Mouse (Mus musculus) midbrain, embryonic 16.5 days (tissue): ENCODE results near the gene Alk. TPM values are rescaled to one million over a fixed set of nuclear protein-coding genes. Genes with fewer than 3 reads are reported as not detected.

Experiments
- ATAC-seq: fragments of 200-750 bp; cut with Nextera tagmentation; 2 replicates; pipeline ENCODE4 v1.8.0; 2017; ENCODE audit warnings: moderate TSS enrichment
- H3K27ac ChIP-seq: fragments of 300-500 bp; sonication (generic); 2 replicates; pipeline ENCODE4 v1.5.1; 2014; ENCODE audit warnings: mild to moderate bottlenecking, low read length, mixed read lengths
- H3K27me3 ChIP-seq: fragments of 300-500 bp; sonication (generic); 2 replicates; pipeline ENCODE4 v1.6.1; 2014; ENCODE audit warnings: low read depth, low read length, mixed read lengths; ENCODE audit not compliant: control insufficient read depth, insufficient read depth
- H3K36me3 ChIP-seq: fragments of 300-500 bp; sonication (generic); 2 replicates; pipeline ENCODE4 v1.6.1; 2014; ENCODE audit warnings: mild to moderate bottlenecking, low read length, moderate library complexity, mixed read lengths; ENCODE audit not compliant: control insufficient read depth, insufficient read depth
- H3K4me1 ChIP-seq: fragments of 300-500 bp; sonication (generic); 2 replicates; pipeline ENCODE4 v1.6.1; 2014; ENCODE audit warnings: mild to moderate bottlenecking, low read length, mixed read lengths; ENCODE audit not compliant: control insufficient read depth, insufficient read depth
- H3K4me2 ChIP-seq: fragments of 300-500 bp; sonication (generic); 2 replicates; pipeline ENCODE4 v1.6.1; 2014; ENCODE audit warnings: mild to moderate bottlenecking, low read length, mixed read lengths
- H3K4me3 ChIP-seq: fragments of 300-500 bp; sonication (generic); 2 replicates; pipeline ENCODE4 v1.5.1; 2014; ENCODE audit warnings: low read depth, mild to moderate bottlenecking, low read length, moderate library complexity, mixed read lengths
- H3K9ac ChIP-seq: fragments of 300-500 bp; sonication (generic); 2 replicates; pipeline ENCODE4 v1.6.1; 2014; ENCODE audit warnings: low read depth, low read length, mixed read lengths
- H3K9me3 ChIP-seq: fragments of 300-500 bp; sonication (generic); replicated peaks from 2 replicates; pipeline ENCODE4 v1.6.1; 2014; ENCODE audit warnings: mild to moderate bottlenecking, low read length, mixed read lengths; ENCODE audit not compliant: control insufficient read depth, poor library complexity, severe bottlenecking
- WGBS: fragments of 180-500 bp; shearing (Covaris S2); extraction: QIAGEN DNeasy Blood & Tissue Kit; methylation state at CpG from one replicate; pipeline ENCODE4 v1.1.7; 2014; 5-methylcytosine and 5-hydroxymethylcytosine counted together
- polyA plus RNA-seq: library from polyadenylated mRNA; unstranded; fragments of >200 nt; fragmentation: Nextera tagmentation; extraction: Ambion mirVana; gene quantifications from 2 replicates; pipeline ENCODE4 v1.2.1, GENCODE M21; 2015

The Alk gene
- polyA plus RNA-seq, 1 experiment from 2014 or later, result 7.6 TPM

DNA sequence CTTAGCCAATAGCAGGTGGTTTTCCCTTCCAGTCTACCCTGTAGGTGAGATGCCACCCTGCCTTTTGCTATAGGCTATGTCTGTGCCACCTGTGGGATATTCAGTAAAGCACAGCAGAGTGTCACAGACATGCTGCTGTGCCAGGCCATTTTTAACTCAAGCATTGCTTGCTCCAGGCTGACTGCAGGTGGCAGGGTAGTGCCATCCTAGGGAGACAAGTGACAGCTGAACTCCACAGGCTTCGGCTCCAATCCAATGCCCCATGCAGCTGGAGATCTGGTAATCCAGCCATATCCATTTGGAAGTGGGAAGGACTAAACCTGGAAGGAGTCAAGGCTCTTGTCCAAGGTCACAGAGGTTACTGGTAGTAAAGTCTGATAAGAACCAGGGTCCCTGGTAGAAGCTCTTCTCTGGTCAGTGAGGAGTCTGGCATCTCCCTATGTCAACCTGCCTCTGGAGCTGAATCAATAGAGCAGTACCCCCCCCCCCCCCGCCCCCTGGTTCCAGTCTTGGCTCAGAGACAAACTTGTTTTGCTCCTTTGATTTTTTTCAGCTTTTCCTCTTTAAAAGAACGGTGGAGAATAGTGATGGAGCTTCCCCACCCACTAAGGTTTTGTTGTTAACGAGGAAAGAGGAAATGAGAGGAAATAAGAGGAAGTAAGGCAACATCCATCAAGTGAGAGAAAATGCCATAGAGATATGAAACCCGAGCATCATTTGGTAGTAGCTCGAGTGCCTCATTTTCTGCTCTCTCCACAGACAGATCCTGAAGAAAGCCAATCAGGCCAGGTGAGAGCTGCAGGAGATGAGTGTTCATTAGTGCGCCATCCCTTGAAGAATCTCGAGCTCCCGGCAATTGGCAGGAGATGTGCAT, 638.5 kb downstream of the Alk start:
- no peak overlapping the region for H3K4me2 ChIP-seq
- H3K36me3 ChIP-seq, result no peaks in the 10 kb centered on the region
- H3K27ac ChIP-seq, result no peak overlapping the region
- H3K4me3 ChIP-seq, result no peak overlapping the region
- peak; percentile 81 for ATAC-seq
- H3K9me3 ChIP-seq, result no peaks in the 10 kb centered on the region
- no peak overlapping the region for H3K9ac ChIP-seq
- 71% methylated on average over 9 of the region's 9 CpGs for WGBS
- H3K4me1 ChIP-seq, result peaks cover 9% of the 10 kb centered on the region; the same call in 1 of the 2 replicates
- H3K27me3 ChIP-seq, result no peaks in the 10 kb centered on the region

DNA sequence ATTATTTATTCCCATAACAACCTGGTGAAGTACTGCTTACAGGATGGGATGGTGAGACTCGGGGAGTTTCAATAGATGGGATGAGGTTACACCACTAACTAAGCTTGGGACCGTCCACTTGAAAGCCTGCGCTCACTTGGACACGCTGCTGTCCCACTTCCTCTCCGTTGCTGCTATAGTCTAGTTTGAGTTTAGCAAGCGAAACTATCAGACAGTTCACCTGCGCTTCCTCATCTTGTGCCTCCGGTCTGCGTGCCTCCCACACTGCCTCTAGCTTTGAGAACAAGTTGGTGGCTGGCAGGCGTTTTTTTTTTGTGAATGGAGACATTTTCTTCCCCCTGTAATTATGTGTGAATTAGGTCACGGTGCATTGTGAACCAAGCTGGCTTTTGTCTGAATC, 639.8 kb downstream of the Alk start:
- Histone ChIP-seq H3K4me1 (peaks cover 9% of the 10 kb centered on the region; the same call in 1 of the 2 replicates), H3K27me3 (no peaks in the 10 kb centered on the region), H3K27ac (no peak overlapping the region), H3K4me2 (no peak overlapping the region), H3K36me3 (no peaks in the 10 kb centered on the region), H3K4me3 (no peak overlapping the region), H3K9ac (no peak overlapping the region), H3K9me3 (no peaks in the 10 kb centered on the region)
- no peak for ATAC-seq
- 60% methylated on average over 11 of the region's 11 CpGs for WGBS

DNA sequence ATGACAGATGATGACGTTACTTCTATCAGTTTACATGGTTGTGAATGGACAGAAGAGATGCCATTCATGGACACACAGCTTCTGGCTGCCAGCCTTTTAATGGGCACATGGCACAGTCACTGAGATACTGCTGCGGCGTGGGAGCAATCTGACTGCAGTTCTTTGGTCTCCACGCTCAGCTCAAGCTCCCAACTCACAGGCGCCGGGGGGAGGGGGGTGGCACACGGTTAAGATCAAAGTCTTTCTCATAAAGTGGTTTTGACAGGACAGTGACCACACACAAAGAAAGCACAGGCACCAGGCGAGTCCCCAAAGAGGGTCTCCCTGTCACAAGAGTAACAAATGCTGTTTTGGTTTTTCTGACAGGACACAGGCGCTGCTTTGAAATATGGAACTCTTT, 641.7 kb downstream of the Alk start:
- peak; percentile 63; the same call in 1 of the 2 replicates for ATAC-seq
- H3K4me1 ChIP-seq, result peaks cover 9% of the 10 kb centered on the region; the same call in 1 of the 2 replicates
- H3K36me3 ChIP-seq, result no peaks in the 10 kb centered on the region
- no peaks in the 10 kb centered on the region for H3K9me3 ChIP-seq
- H3K27ac ChIP-seq, result no peak overlapping the region
- H3K4me3 ChIP-seq, result no peak overlapping the region
- no peaks in the 10 kb centered on the region for H3K27me3 ChIP-seq
- no peak overlapping the region for H3K9ac ChIP-seq
- H3K4me2 ChIP-seq, result peak overlapping the region; percentile 30
- WGBS, result 22% methylated on average over 9 of the region's 9 CpGs

DNA sequence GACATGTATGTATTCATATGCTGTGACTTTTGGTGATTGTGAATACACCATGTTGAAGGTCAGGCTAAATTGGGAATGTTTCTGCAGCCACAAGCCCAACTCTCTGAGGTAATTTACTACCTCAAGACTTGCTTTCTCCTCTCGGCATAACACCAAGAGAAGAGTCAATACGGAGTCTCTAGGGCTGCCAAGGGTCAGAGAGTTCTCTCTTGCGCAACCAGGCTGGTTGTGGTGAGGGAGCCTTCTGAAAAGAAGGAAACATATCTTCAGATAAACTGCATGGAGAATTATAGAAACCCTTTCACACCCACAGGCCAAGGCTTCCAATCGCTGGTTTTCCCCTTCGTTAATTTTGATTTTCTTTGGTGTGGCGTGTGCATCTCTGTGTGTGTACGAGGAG, 649.4 kb downstream of the Alk start:
- 86% methylated on average over 7 of the region's 7 CpGs for WGBS
- H3K27me3 ChIP-seq, result no peaks in the 10 kb centered on the region
- H3K4me3 ChIP-seq, result no peak overlapping the region
- no peak overlapping the region for H3K4me2 ChIP-seq
- H3K36me3 ChIP-seq, result no peaks in the 10 kb centered on the region
- no peak for ATAC-seq
- no peaks in the 10 kb centered on the region for H3K9me3 ChIP-seq
- H3K4me1 ChIP-seq, result no peaks in the 10 kb centered on the region; the same call in 1 of the 2 replicates
- H3K9ac ChIP-seq, result no peak overlapping the region
- no peak overlapping the region for H3K27ac ChIP-seq

DNA sequence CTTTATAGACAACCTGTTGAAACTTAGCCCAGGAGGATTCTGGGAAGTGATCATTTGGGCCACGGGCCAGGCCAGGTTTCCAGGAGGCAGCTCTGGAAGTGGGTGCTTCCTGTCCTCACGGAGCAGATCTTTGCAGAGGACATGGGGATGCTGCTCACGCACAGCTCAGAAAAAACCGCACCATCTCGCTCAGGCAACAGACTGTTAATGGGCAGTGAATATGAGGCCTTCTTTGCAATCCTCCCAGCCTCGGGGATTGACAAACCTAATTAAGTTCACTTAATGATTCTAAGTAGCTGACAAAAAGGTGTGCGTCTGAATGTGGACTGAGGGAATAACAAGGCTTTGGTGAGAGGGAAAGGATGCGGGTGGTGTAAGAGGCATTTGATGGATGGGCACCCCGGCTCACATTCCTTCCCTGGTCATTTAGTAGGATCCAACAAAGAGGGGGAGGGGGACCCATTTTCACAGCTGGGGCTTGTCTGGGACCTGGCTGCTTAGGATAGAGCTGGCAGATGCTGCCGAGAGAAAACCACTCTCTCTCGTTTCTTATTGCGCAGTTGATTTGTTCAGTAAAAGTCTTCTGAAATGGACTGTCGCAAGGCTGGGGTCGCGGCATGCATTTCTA, 650.1 kb downstream of the Alk start:
- H3K27ac ChIP-seq, result no peak overlapping the region
- no peaks in the 10 kb centered on the region for H3K9me3 ChIP-seq
- no peaks in the 10 kb centered on the region for H3K36me3 ChIP-seq
- no peak overlapping the region for H3K4me2 ChIP-seq
- H3K4me3 ChIP-seq, result no peak overlapping the region
- no peaks in the 10 kb centered on the region; the same call in 1 of the 2 replicates for H3K4me1 ChIP-seq
- ATAC-seq, result no peak
- H3K27me3 ChIP-seq, result no peaks in the 10 kb centered on the region
- H3K9ac ChIP-seq, result no peak overlapping the region
- 67% methylated on average over 15 of the region's 15 CpGs for WGBS

DNA sequence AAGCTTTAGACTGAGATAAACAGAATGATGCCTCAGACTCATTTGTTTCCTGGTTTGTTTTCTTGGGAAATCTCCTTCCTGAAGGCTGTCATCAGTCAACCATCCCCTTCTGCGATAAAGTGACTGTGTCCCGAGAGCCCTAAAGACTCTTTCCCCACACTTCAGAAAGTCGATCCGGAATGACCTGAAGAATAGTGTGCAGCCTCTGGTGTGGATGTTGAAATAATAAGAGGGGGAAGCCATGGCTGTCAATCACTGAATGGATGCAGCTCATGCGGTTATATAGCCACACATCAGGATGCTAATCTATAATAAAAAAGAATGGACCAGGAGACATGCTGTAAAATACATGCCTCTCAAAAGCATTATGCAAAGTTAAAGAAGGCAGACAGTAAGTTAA, 653.5 kb downstream of the Alk start:
- Histone ChIP-seq H3K36me3 (no peaks in the 10 kb centered on the region), H3K9me3 (no peaks in the 10 kb centered on the region), H3K4me2 (no peak overlapping the region), H3K4me3 (no peak overlapping the region), H3K27ac (no peak overlapping the region), H3K27me3 (no peaks in the 10 kb centered on the region), H3K9ac (no peak overlapping the region), H3K4me1 (peaks cover 10% of the 10 kb centered on the region)
- WGBS, result 33% methylated on average over 5 of the region's 5 CpGs
- no peak for ATAC-seq

DNA sequence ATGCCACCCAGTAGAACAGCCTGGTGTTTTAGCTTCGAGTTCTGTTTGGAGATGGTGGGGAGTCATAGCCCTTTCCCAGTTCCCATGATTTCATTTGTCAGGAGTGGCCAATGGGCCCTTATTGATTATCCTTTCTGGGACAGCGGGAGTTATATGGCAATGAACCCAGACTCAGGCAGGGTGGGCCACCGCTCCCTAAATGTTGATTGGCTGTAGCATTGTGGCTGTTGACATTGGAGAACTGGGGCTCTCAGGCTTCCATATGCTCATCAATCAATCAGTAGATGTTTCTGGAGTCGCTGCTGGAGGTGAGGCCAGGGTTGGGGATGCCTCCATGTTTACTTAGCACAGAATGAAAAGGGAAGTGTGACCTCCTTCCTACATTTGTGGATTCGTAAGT, 655.7 kb downstream of the Alk start:
- Histone ChIP-seq H3K27ac (no peak overlapping the region), H3K4me1 (peaks cover 10% of the 10 kb centered on the region), H3K36me3 (no peaks in the 10 kb centered on the region), H3K9me3 (no peaks in the 10 kb centered on the region), H3K4me3 (no peak overlapping the region), H3K4me2 (no peak overlapping the region), H3K27me3 (no peaks in the 10 kb centered on the region), H3K9ac (no peak overlapping the region)
- ATAC-seq, result 0 out of 2 replicates have a peak, but pooled peaks have one; percentile 5
- 89% methylated on average over 5 of the region's 5 CpGs for whole genome bisulfite sequencing

DNA sequence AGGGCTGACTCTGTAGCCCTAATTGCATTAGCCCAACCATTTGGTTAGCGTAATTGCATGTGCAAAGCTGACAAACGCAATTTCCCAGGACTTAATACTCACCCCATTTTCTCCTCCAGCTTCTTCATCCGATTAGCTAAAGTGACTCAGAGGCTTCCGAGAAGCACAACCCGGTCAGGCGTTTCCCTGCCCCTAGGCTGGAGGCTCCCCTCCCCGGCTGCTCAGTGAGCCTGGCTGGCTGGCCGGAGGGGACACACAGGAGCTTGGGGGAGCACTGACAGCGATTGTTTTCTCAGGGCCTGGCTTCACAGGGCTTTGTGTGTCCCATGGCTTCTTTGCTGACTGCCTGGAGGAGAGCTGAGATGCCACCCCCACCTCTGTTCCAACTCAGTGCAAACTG, 657.0 kb downstream of the Alk start:
- no peaks in the 10 kb centered on the region for H3K9me3 ChIP-seq
- H3K4me3 ChIP-seq, result no peak overlapping the region
- 5% methylated on average over 9 of the region's 9 CpGs for WGBS
- no peak overlapping the region; the same call in 1 of the 2 replicates for H3K27ac ChIP-seq
- no peak overlapping the region for H3K9ac ChIP-seq
- ATAC-seq, result peak; percentile 61; the same call in 1 of the 2 replicates
- H3K4me1 ChIP-seq, result peaks cover 10% of the 10 kb centered on the region
- no peaks in the 10 kb centered on the region for H3K27me3 ChIP-seq
- H3K36me3 ChIP-seq, result no peaks in the 10 kb centered on the region
- no peak overlapping the region for H3K4me2 ChIP-seq

DNA sequence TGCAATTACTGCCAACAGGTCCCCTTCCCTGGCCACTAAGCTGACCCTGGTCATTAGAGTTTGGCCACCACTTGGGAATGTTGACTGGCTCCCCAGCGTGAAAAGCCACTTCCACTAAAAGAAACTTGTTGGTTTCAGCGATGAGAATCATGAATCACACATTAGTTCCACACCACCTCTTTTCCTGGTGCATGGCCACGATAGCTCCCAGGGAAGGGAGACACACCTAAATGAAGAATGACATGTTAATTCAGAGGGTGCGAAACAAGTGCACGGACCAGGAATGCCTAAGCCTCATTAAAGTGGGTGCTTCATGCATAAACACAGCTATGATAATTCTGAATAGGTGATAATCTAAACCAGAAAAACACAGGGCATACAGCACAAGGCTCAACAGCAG, 660.4 kb downstream of the Alk start:
- no peak for ATAC-seq
- Histone ChIP-seq H3K27me3 (no peaks in the 10 kb centered on the region), H3K4me1 (peaks cover 10% of the 10 kb centered on the region), H3K4me2 (no peak overlapping the region), H3K27ac (no peak overlapping the region), H3K9me3 (no peaks in the 10 kb centered on the region), H3K4me3 (no peak overlapping the region), H3K36me3 (no peaks in the 10 kb centered on the region), H3K9ac (no peak overlapping the region)
- 74% methylated on average over 5 of the region's 5 CpGs for WGBS
